Mouse (Mus musculus) E14TG2a.4 (cell line): Measurements from ENCODE around the gene Ahcyl2.

Source experiments
- CTCF ChIP-seq: conservative IDR thresholded peaks from 2 replicates; pipeline ENCODE4 v1.5.1; 2014; ENCODE audit warnings: low read length
- NANOG ChIP-seq: IDR thresholded peaks from 2 replicates; pipeline ENCODE4 v1.6.1; 2014; ENCODE audit warnings: borderline replicate concordance, low read length, mixed read lengths

- no peak for TF ChIP-seq CTCF
- no peak for TF ChIP-seq NANOG
These were observed 155.7 kb downstream of the Ahcyl2 start for GRCm38 (mm10) chr6:29923501-29923900.
